Mouse (Mus musculus) stomach, postnatal 0 days (tissue): ENCODE measurements around the gene Slc13a2. TPM values are rescaled to one million over a fixed set of nuclear protein-coding genes. Genes with fewer than 3 reads are reported as not detected.
A peak's percentile ranks its signal among the peaks of the same experiment; 100 is the strongest.

Experiments used
- ATAC-seq: fragments of 200-750 bp; cut with Nextera tagmentation; 2 replicates; pipeline ENCODE4 v1.8.0; 2017; ENCODE audit not compliant: low FRiP score, low TSS enrichment
- DNase-seq: peaks from one replicate; pipeline ENCODE4 v3.0.0-alpha.2; 2016; ENCODE audit warnings: low spot score
- H3K27ac ChIP-seq: fragments of 300-500 bp; sonication (generic); replicated peaks from 2 replicates; pipeline ENCODE4 v1.5.1; 2014; ENCODE audit warnings: mild to moderate bottlenecking, control low read depth
- H3K27me3 ChIP-seq: fragments of 300-500 bp; sonication (generic); 2 replicates; pipeline ENCODE4 v1.6.1; 2014; ENCODE audit warnings: low read length; ENCODE audit not compliant: control insufficient read depth, insufficient read depth
- H3K36me3 ChIP-seq: fragments of 300-500 bp; sonication (generic); 2 replicates; pipeline ENCODE4 v1.6.1; 2014; ENCODE audit warnings: low read length, mixed read lengths; ENCODE audit not compliant: control insufficient read depth, insufficient read depth
- H3K4me1 ChIP-seq: fragments of 300-500 bp; sonication (generic); replicated peaks from 2 replicates; pipeline ENCODE4 v1.6.1; 2014; ENCODE audit warnings: antibody characterized with exemption; ENCODE audit not compliant: control insufficient read depth, insufficient read depth
- H3K4me2 ChIP-seq: fragments of 300-500 bp; sonication (generic); replicated peaks from 2 replicates; pipeline ENCODE4 v1.6.1; 2014; ENCODE audit warnings: low read depth, mild to moderate bottlenecking, control low read depth, moderate library complexity
- H3K4me3 ChIP-seq: fragments of 300-500 bp; sonication (generic); 2 replicates; pipeline ENCODE4 v1.5.1; 2014; ENCODE audit warnings: low read depth, low read length, control low read depth
- H3K9ac ChIP-seq: fragments of 300-500 bp; sonication (generic); 2 replicates; pipeline ENCODE4 v1.6.1; 2014; ENCODE audit warnings: mild to moderate bottlenecking, low read length, control low read depth, mixed read lengths
- H3K9me3 ChIP-seq: fragments of 300-500 bp; sonication (generic); 2 replicates; pipeline ENCODE4 v1.6.1; 2016; ENCODE audit warnings: low read length; ENCODE audit not compliant: control insufficient read depth
- CTCF ChIP-seq: IDR thresholded peaks from 2 replicates; pipeline ENCODE4 v1.5.1; 2016; ENCODE audit warnings: antibody characterized with exemption, low read depth, mild to moderate bottlenecking, moderate library complexity
- EP300 ChIP-seq: optimal IDR thresholded peaks from 2 replicates; pipeline ENCODE3; 2016; ENCODE audit warnings: antibody characterized with exemption
- WGBS: fragments of 180-500 bp; shearing (Covaris S2); extraction: QIAGEN DNeasy Blood & Tissue Kit; methylation state at CpG from one replicate; pipeline ENCODE4 v1.1.7; 2014; 5-methylcytosine and 5-hydroxymethylcytosine counted together
- polyA plus RNA-seq: library from polyadenylated mRNA; unstranded; fragments of >200 nt; fragmentation: Nextera tagmentation; extraction: Ambion mirVana; gene quantifications from 2 replicates; pipeline ENCODE4 v1.2.1, GENCODE M21; 2015

The Slc13a2 gene
- polyA plus RNA-seq, 1 experiment from 2014 or later: 0.39 TPM

DNA sequence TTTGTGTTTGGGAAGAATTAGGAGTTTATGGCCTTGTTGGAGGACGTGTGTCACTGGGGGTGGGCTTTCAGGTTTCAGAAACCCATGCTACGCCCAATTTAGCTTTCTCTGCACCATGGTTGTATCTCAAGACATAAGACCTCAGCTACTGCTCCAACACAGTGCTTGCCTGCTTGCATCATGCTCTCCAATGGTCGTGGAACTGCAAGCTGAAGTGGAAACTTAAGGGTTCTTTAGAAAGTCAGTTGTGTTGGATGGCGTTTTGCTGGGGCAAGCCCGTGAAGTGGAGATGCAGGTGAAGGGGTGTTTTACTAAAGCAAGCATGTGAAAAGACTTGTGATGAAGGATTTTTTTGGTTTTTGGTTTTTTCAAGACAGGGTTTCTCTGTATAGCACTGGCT, 21.1 kb upstream of the Slc13a2 start:
- no peak overlapping the region for H3K4me2 ChIP-seq
- no peak for ATAC-seq
- no peaks in the 10 kb centered on the region for H3K27me3 ChIP-seq
- H3K36me3 ChIP-seq: no peaks in the 10 kb centered on the region
- TF ChIP-seq EP300 (no peak), CTCF (no peak)
- no peaks in the 10 kb centered on the region for H3K4me1 ChIP-seq
- no peak for DNase-seq
- H3K27ac ChIP-seq: no peak overlapping the region
- H3K4me3 ChIP-seq: no peak overlapping the region
- H3K9me3 ChIP-seq: no peaks in the 10 kb centered on the region
- 86% methylated on average over 5 of the region's 5 CpGs for WGBS
- H3K9ac ChIP-seq: no peak overlapping the region

DNA sequence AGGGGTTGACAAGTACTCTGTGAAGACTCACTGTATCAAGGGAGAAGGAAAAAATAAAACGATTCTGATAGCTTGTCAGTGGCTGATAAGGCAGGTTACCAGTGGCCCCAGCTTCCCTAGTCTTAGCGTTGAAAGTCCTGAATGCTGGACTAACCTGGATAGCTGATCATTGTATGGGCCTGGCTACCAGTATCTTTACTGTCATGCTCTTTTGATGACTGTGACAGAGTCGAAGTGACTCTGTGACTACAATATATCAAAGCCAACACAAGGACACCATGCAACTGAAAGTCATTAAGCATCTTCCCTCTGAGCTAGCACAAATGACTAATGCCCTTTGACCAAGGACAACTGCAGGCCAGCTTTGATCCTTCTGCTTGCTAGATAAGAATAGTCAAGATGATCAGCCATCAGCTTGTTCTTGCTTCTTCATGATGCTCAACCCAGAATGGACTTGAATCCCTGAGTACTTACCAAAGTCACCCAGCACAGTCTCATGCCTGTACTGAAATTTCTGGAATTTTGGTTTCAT, 16.4 kb upstream of the Slc13a2 start:
- Histone ChIP-seq H3K36me3 (no peaks in the 10 kb centered on the region), H3K4me1 (peaks cover 5% of the 10 kb centered on the region; the same call in 1 of the 2 replicates), H3K4me3 (no peak overlapping the region), H3K27me3 (no peaks in the 10 kb centered on the region), H3K9me3 (no peaks in the 10 kb centered on the region), H3K27ac (no peak overlapping the region), H3K4me2 (no peak overlapping the region), H3K9ac (no peak overlapping the region)
- no peak for DNase-seq
- WGBS: 77% methylated on average over 3 of the region's 3 CpGs
- TF ChIP-seq CTCF (no peak), EP300 (no peak)
- no peak for ATAC-seq

DNA sequence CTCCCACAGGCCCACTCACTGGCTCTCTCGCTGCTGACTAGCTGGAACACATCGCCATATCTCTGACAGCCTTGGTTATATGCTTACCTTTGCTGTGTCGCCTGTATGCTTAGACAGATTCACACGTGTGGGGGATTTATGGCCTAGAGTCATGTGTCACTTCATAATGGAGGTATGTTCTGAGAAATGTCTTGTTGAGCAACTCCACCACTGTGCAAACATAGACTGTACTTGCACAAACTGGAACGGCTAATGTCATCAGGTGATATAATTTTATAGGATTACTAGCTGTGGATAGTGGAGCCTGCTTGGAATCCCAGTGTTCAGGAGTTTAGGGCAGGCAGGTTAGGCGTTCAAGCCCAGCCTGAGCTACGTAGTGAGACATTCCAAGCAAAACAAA, 15.2 kb upstream of the Slc13a2 start:
- WGBS: 68% methylated on average over 7 of the region's 7 CpGs
- Histone ChIP-seq H3K4me3 (no peak overlapping the region), H3K4me1 (peaks cover 5% of the 10 kb centered on the region; the same call in 1 of the 2 replicates), H3K27me3 (no peaks in the 10 kb centered on the region), H3K9ac (no peak overlapping the region), H3K27ac (no peak overlapping the region), H3K4me2 (no peak overlapping the region), H3K9me3 (no peaks in the 10 kb centered on the region), H3K36me3 (no peaks in the 10 kb centered on the region)
- ATAC-seq (peak; percentile 75), DNase-seq (no peak)
- TF ChIP-seq CTCF: no peak
- no peak for TF ChIP-seq EP300

DNA sequence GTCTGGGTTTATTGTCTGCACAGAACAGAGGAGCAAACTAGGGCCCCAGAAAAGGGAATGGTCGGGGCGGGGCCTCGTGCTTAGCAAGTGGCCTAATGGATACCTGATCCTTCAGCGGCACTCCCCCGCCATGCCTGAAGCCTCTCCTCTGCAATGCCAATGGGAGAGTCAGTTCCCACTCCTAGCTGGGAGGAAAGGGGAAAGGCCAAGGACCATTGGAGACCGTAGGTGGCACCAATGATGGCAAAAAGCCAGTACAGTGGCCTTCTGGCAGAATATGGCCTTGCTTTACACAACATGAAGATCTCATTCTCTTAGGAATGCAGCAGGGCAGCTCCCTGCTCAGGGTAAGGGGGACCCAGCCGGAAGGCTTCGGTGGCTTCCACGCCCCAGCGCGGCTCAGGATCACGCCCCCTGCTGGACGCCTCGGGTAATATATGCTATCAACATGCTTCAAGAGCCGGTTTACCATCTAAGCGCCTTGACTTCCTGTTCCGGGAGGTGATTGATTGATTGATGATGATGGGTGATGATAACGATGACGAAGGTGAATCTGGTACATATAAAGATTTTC, 13.8 kb upstream of the Slc13a2 start:
- Histone ChIP-seq H3K27ac (no peak overlapping the region), H3K4me3 (no peak overlapping the region), H3K4me1 (peaks cover 5% of the 10 kb centered on the region; the same call in 1 of the 2 replicates), H3K27me3 (no peaks in the 10 kb centered on the region), H3K9ac (no peak overlapping the region), H3K4me2 (peak overlapping the region; percentile 3), H3K9me3 (no peaks in the 10 kb centered on the region), H3K36me3 (no peaks in the 10 kb centered on the region)
- 4% methylated on average over 19 of the region's 19 CpGs for WGBS
- ATAC-seq (peak; percentile 63), DNase-seq (peak; percentile 76)
- TF ChIP-seq CTCF: peak; percentile 72
- TF ChIP-seq EP300: no peak

DNA sequence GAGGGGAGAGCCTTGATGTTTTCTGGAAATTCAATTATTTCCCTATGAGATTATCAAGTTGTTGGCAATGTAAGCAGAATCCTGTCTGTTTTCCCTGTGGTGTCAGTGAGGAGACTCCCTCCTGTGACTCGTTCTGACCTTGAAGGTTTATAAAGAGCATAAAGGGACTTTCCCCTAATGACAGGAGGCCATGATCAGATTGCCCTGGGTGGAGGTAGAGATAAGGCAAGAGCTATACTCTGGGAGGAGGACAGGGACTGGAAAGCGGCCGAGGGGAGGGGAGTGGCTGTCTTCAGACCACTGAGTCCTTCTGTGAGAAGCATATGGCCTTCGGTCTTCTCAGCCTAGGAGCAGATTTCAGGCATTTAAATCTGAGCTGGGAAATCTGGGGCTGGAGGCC, 12.0 kb upstream of the Slc13a2 start:
- TF ChIP-seq EP300 (no peak), CTCF (no peak)
- ATAC-seq (no peak), DNase-seq (no peak)
- Histone ChIP-seq H3K36me3 (no peaks in the 10 kb centered on the region), H3K4me3 (no peak overlapping the region), H3K9me3 (no peaks in the 10 kb centered on the region), H3K27ac (no peak overlapping the region), H3K4me1 (peaks cover 5% of the 10 kb centered on the region; the same call in 1 of the 2 replicates), H3K9ac (no peak overlapping the region), H3K4me2 (no peak overlapping the region), H3K27me3 (no peaks in the 10 kb centered on the region)
- WGBS: 56% methylated on average over 4 of the region's 4 CpGs

DNA sequence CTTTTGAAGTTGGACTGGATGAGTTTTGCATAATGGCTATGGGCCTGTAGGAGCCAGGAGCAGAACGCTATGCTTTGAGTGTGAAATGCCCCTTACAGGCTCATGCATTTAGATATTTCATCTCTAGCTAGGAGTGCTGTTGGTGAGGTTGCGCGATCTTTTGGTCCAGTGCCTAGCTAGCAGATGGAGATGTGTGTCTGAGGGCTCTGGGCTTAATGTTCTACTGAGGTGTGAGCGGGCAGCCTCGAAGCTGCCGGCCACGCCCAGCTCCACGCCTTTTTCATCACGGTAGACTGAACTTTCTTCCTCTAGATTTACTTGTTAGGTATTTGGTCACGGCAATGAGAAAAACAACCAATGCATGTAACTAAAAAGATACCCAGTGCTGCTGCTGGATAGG, 9.2 kb upstream of the Slc13a2 start:
- no peak overlapping the region for H3K27ac ChIP-seq
- H3K27me3 ChIP-seq: no peaks in the 10 kb centered on the region
- DNase-seq (peak; percentile 36), ATAC-seq (no peak)
- H3K9me3 ChIP-seq: no peaks in the 10 kb centered on the region
- WGBS: 73% methylated on average over 10 of the region's 10 CpGs
- H3K4me3 ChIP-seq: no peak overlapping the region
- H3K4me1 ChIP-seq: peaks cover 5% of the 10 kb centered on the region; the same call in 1 of the 2 replicates
- no peak for TF ChIP-seq EP300
- no peak for TF ChIP-seq CTCF
- H3K9ac ChIP-seq: no peak overlapping the region
- H3K36me3 ChIP-seq: no peaks in the 10 kb centered on the region
- no peak overlapping the region for H3K4me2 ChIP-seq
